8 mouse cellular contexts compared by ENCODE assay signal in genomic region chrX:109011611-109012185, GRCm38 (mm10). TPM values are rescaled to one million over a fixed set of nuclear protein-coding genes. Genes with fewer than 3 reads are reported as not detected.
DNase-seq lines count a peak whose midpoint lies in the region; ATAC-seq lines count a peak whose summit lies in the region.

No protein-coding gene starts in this region.

- H3K4me1 ChIP-seq in forebrain, embryonic 12.5 days = no peaks in the 10 kb centered on the region
- no peaks in the 10 kb centered on the region for H3K4me1 ChIP-seq in intestine, embryonic 14.5 days (replicated peaks; ENCODE audit: control insufficient read depth, insufficient read depth, low read length)
- peaks cover 4% of the 10 kb centered on the region for H3K4me1 ChIP-seq in liver, embryonic 15.5 days (replicated peaks)
- no peaks in the 10 kb centered on the region for H3K4me1 ChIP-seq in neural tube, embryonic 14.5 days (ENCODE audit: control insufficient read depth, insufficient read depth, low read length)

- H3K9ac ChIP-seq in forebrain, embryonic 12.5 days = peak overlapping the region; percentile 44
- peak overlapping the region; percentile 41 for H3K9ac ChIP-seq in intestine, embryonic 14.5 days (ENCODE audit: low read length)
- peak overlapping the region; percentile 52 for H3K9ac ChIP-seq in liver, embryonic 15.5 days
- no peak overlapping the region; the same call in 1 of the 2 replicates for H3K9ac ChIP-seq in neural tube, embryonic 14.5 days (replicated peaks; ENCODE audit: low read depth, low read length)

- peak overlapping the region; percentile 42 for H3K4me3 ChIP-seq in forebrain, embryonic 12.5 days (replicated peaks)
- peak overlapping the region; percentile 47 for H3K4me3 ChIP-seq in intestine, embryonic 14.5 days (ENCODE audit: low read depth, low read length)
- H3K4me3 ChIP-seq in liver, embryonic 15.5 days (replicated peaks) = peak overlapping the region; percentile 63
- peak overlapping the region; percentile 39 for H3K4me3 ChIP-seq in neural tube, embryonic 14.5 days (ENCODE audit: low read depth, low read length)

- DNase-seq in cerebellum, postnatal 10 days = peak; percentile 5 to 7
- no peak for DNase-seq in cerebellum, adult 8-10 months
- DNase-seq in R1 (ENCODE audit: low read depth, low spot score) = peak; percentile 3
- DNase-seq in intestine, embryonic 14.5 days (ENCODE audit: low spot score) = peak; percentile 52

- no peaks in the 10 kb centered on the region for H3K27me3 ChIP-seq in forebrain, embryonic 12.5 days
- H3K27me3 ChIP-seq in intestine, embryonic 14.5 days (replicated peaks; ENCODE audit: control insufficient read depth, insufficient read depth, low read length) = no peaks in the 10 kb centered on the region
- no peaks in the 10 kb centered on the region for H3K27me3 ChIP-seq in liver, embryonic 15.5 days
- no peaks in the 10 kb centered on the region for H3K27me3 ChIP-seq in neural tube, embryonic 14.5 days (ENCODE audit: control insufficient read depth, insufficient read depth, low read length)

- 24% methylated on average over 13 of the region's 13 CpGs for WGBS in forebrain, embryonic 12.5 days
- 27% methylated on average over 13 of the region's 13 CpGs for whole genome bisulfite sequencing in intestine, embryonic 14.5 days
- WGBS in liver, embryonic 15.5 days (ENCODE audit: insufficient replicate concordance) = 24% methylated on average over 13 of the region's 13 CpGs
- 33% methylated on average over 13 of the region's 13 CpGs for WGBS in neural tube, embryonic 14.5 days

- no peak for ATAC-seq in forebrain, embryonic 12.5 days (ENCODE audit: low FRiP score)
- no peak for ATAC-seq in intestine, embryonic 14.5 days (replicated peaks; ENCODE audit: low FRiP score, low TSS enrichment, low read depth)
- no peak for ATAC-seq in liver, embryonic 15.5 days (ENCODE audit: insufficient read depth)
- ATAC-seq in neural tube, embryonic 14.5 days (ENCODE audit: low read depth) = no peak
- no peak for ATAC-seq in monocyte, adult 5-6 weeks (replicated peaks; ENCODE audit: insufficient number of reproducible peaks, low FRiP score, low TSS enrichment, poor library complexity, severe bottlenecking)

- H3K27ac ChIP-seq in forebrain, embryonic 12.5 days = no peak overlapping the region
- H3K27ac ChIP-seq in intestine, embryonic 14.5 days (ENCODE audit: low read depth) = no peak overlapping the region
- peak overlapping the region; percentile 81 for H3K27ac ChIP-seq in liver, embryonic 15.5 days (replicated peaks)
- no peak overlapping the region for H3K27ac ChIP-seq in neural tube, embryonic 14.5 days (ENCODE audit: low read depth, low read length)

- no peaks in the 10 kb centered on the region for H3K36me3 ChIP-seq in forebrain, embryonic 12.5 days (replicated peaks)
- H3K36me3 ChIP-seq in intestine, embryonic 14.5 days (ENCODE audit: control insufficient read depth, insufficient read depth, low read length) = peaks cover 2% of the 10 kb centered on the region; the same call in 1 of the 2 replicates
- H3K36me3 ChIP-seq in liver, embryonic 15.5 days (replicated peaks) = no peaks in the 10 kb centered on the region
- no peaks in the 10 kb centered on the region for H3K36me3 ChIP-seq in neural tube, embryonic 14.5 days (ENCODE audit: control insufficient read depth, insufficient read depth, low read length)

- no peaks in the 10 kb centered on the region for H3K9me3 ChIP-seq in forebrain, embryonic 12.5 days
- H3K9me3 ChIP-seq in intestine, embryonic 14.5 days (ENCODE audit: control insufficient read depth, low read length) = no peaks in the 10 kb centered on the region
- H3K9me3 ChIP-seq in liver, embryonic 15.5 days (replicated peaks) = no peaks in the 10 kb centered on the region
- H3K9me3 ChIP-seq in neural tube, embryonic 14.5 days (ENCODE audit: control insufficient read depth, low read length) = no peaks in the 10 kb centered on the region

- peak overlapping the region; percentile 54 for H3K4me2 ChIP-seq in forebrain, embryonic 12.5 days
- H3K4me2 ChIP-seq in intestine, embryonic 14.5 days (ENCODE audit: low read length) = peak overlapping the region; percentile 48
- H3K4me2 ChIP-seq in liver, embryonic 15.5 days = peak overlapping the region; percentile 71
- peak overlapping the region; percentile 47 for H3K4me2 ChIP-seq in neural tube, embryonic 14.5 days (ENCODE audit: low read depth, low read length)

RNA-seq across cellular contexts. Expression of gene Hmgn5, which starts 1.5 kb away (rescaled TPM):
- polyA plus RNA-seq in forebrain, embryonic 12.5 days (2016; fragmentation: Nextera tagmentation; extraction: Ambion mirVana) = 43.2 and 47.4 TPM in 2 replicates
- polyA plus RNA-seq in intestine, embryonic 14.5 days (2014; fragmentation: Nextera tagmentation; extraction: Ambion mirVana) = 19.4 and 21.3 TPM in 2 replicates
- 11.4 and 13.1 TPM in 2 replicates for polyA plus RNA-seq in liver, embryonic 15.5 days (2015; fragmentation: Nextera tagmentation; extraction: Ambion mirVana)
- 7.7 and 8.5 TPM in 2 replicates for polyA plus RNA-seq in neural tube, embryonic 14.5 days (2014; fragmentation: Nextera tagmentation; extraction: Ambion mirVana)
- 9.6 to 24.6 TPM (median 20.2 TPM) in 3 replicates for total RNA-seq in monocyte, adult 5-6 weeks (2017)
